Mouse (Mus musculus) hindbrain, embryonic 12.5 days (tissue): ENCODE measurements around the gene Wrap73. TPM values are rescaled to one million over a fixed set of nuclear protein-coding genes. Genes with fewer than 3 reads are reported as not detected.
A peak's percentile ranks its signal among the peaks of the same experiment; 100 is the strongest.

ENCODE experiments used
- ATAC-seq: fragments of 200-750 bp; cut with Nextera tagmentation; 2 replicates; pipeline ENCODE4 v1.8.0; 2017; ENCODE audit warnings: moderate TSS enrichment; ENCODE audit not compliant: low FRiP score
- H3K27ac ChIP-seq: fragments of 300-500 bp; sonication (generic); 2 replicates; pipeline ENCODE4 v1.5.1; 2016; ENCODE audit warnings: mild to moderate bottlenecking
- H3K27me3 ChIP-seq: fragments of 300-500 bp; sonication (generic); 2 replicates; pipeline ENCODE4 v1.6.1; 2016; ENCODE audit warnings: mild to moderate bottlenecking
- H3K36me3 ChIP-seq: fragments of 300-500 bp; sonication (generic); 2 replicates; pipeline ENCODE4 v1.6.1; 2016; ENCODE audit warnings: mild to moderate bottlenecking
- H3K4me1 ChIP-seq: fragments of 300-500 bp; sonication (generic); 2 replicates; pipeline ENCODE4 v1.6.1; 2016
- H3K4me2 ChIP-seq: fragments of 300-500 bp; sonication (generic); replicated peaks from 2 replicates; pipeline ENCODE4 v1.6.1; 2016; ENCODE audit warnings: mild to moderate bottlenecking
- H3K4me3 ChIP-seq: fragments of 300-500 bp; sonication (generic); 2 replicates; pipeline ENCODE4 v1.5.1; 2016; ENCODE audit warnings: mild to moderate bottlenecking
- H3K9ac ChIP-seq: fragments of 300-500 bp; sonication (generic); 2 replicates; pipeline ENCODE4 v1.6.1; 2016; ENCODE audit warnings: mild to moderate bottlenecking, moderate library complexity
- H3K9me3 ChIP-seq: fragments of 300-500 bp; sonication (generic); replicated peaks from 2 replicates; pipeline ENCODE4 v1.6.1; 2016; ENCODE audit warnings: mild to moderate bottlenecking
- WGBS: fragments of 180-500 bp; shearing (Covaris S2); methylation state at CpG from one replicate; pipeline ENCODE4 v1.1.7; 2016; 5-methylcytosine and 5-hydroxymethylcytosine counted together
- polyA plus RNA-seq: library from polyadenylated mRNA; unstranded; fragments of >200 nt; fragmentation: Nextera tagmentation; extraction: Ambion mirVana; gene quantifications from 2 replicates; pipeline ENCODE4 v1.2.1, GENCODE M21; 2016

Wrap73 gene
- polyA plus RNA-seq, 1 experiment from 2014 or later, result 42.9 TPM

- WGBS, result under 1% methylated on average over 15 of the region's 15 CpGs
- no peak overlapping the region for H3K27ac ChIP-seq
- H3K36me3 ChIP-seq, result no peaks in the 10 kb centered on the region
- peak overlapping the region; percentile 63 for H3K4me3 ChIP-seq
- H3K4me1 ChIP-seq, result peaks cover 45% of the 10 kb centered on the region
- H3K4me2 ChIP-seq, result peak overlapping the region; percentile 98
- no peak overlapping the region for H3K9ac ChIP-seq
- peaks cover 53% of the 10 kb centered on the region for H3K27me3 ChIP-seq
- no peaks in the 10 kb centered on the region for H3K9me3 ChIP-seq
- ATAC-seq, result peak; percentile 17; the same call in 1 of the 2 replicates
These were observed 27.8 kb downstream of the Wrap73 start for GRCm38 (mm10) chr4:154170021-154170420.

GRCm38 (mm10) chr4:154170506-154171150 lies 28.5 kb downstream of the Wrap73 start, which contains the start of gene Megf6:
Megf6 (plus strand) TSS chr4:154170730.
- peak within 1 kb of the TSS; percentile 63 for H3K9ac ChIP-seq
- H3K4me2 ChIP-seq, result peak within 1 kb of the TSS; percentile 98
- peaks cover 45% of the 10 kb centered on the region for H3K4me1 ChIP-seq
- peak within 1 kb of the TSS; percentile 63 for H3K4me3 ChIP-seq
- ATAC-seq, result peak; percentile 61
- no peaks in the 10 kb centered on the region for H3K36me3 ChIP-seq
- H3K27me3 ChIP-seq, result peaks cover 53% of the 10 kb centered on the region
- H3K27ac ChIP-seq, result peak within 1 kb of the TSS; percentile 32; the same call in 1 of the 2 replicates
- no peaks in the 10 kb centered on the region for H3K9me3 ChIP-seq
- WGBS, result under 1% methylated on average over 54 of the region's 61 CpGs

DNA sequence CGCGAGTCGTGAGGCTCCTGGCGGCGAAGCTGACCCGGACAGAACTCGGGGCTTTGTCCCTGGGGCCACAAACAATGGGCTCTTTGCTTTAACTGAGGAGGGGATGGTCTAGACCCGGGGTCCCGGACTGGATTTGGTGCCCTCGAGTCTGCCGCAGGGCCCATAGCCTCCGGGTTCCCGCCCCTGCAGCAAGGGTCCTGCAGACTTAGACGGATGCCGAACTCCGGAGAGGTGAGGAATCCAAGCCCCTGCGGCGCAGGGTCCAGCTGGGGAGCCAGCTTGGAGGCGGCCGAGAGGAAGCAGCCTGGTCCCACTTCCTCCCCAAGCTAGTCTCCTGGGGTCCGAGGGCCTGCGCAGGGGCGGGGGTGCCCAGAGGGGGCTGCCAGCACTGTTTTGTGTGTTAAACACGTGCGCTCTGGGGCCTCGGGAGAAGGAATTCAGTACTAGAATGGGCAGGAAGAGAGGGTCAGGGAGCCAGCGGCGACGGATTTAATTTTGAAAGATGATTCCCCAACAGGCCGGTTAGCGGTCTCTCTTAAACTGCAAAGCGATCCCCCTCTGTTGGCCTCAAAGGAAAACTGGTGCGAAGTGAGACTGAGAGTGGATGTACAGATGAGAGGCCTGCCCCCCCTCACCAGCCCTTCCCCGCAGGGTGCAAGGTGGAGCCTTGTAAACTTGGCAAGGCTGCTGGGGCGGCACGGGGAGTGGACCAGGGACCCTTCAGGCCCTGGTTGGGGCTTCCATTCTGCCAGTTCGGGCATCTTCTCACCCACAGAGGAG lies 29.2 kb downstream of the Wrap73 start:
- under 1% methylated on average over 37 of the region's 37 CpGs for WGBS
- peaks cover 45% of the 10 kb centered on the region for H3K4me1 ChIP-seq
- ATAC-seq, result peak; percentile 42
- peak overlapping the region; percentile 98 for H3K4me2 ChIP-seq
- no peaks in the 10 kb centered on the region for H3K9me3 ChIP-seq
- peak overlapping the region; percentile 32; the same call in 1 of the 2 replicates for H3K27ac ChIP-seq
- H3K4me3 ChIP-seq, result peak overlapping the region; percentile 63
- peak overlapping the region; percentile 63 for H3K9ac ChIP-seq
- H3K27me3 ChIP-seq, result peaks cover 53% of the 10 kb centered on the region
- no peaks in the 10 kb centered on the region for H3K36me3 ChIP-seq

DNA sequence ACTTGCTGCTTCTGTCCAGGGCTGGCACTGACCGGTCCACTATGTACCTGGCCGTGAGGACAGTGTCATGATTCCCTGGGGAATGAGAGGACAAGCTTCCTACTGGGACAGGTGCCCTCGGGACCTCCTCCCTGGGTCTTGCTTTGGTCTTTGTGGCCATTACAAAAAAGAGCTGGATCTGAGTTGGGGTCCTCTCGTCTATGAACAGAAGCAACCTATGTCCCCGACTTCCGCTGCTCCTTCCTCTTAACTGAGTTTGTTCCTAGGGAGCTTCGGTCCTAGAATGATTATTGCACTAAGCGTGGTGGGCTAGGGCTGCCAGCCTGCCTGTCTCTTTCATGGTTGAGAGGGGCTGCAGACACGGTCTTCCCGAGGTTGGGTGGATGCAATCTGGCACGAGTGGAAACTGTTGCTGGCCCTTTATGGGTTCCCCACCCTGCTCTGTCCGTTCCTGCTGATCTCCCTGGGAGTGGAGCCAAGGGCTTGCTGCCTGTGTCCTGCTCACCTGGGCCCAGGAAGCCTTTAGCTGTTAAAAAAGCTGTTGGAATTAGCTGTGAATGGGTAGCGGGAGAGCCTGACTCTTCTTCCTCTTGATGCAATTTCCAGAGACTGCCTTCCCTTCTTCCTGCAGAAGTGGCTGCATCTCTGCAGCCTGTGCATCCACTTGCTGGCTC lies 29.9 kb downstream of the Wrap73 start:
- no peak for ATAC-seq
- Histone ChIP-seq H3K4me1 (peaks cover 45% of the 10 kb centered on the region), H3K9me3 (no peaks in the 10 kb centered on the region), H3K9ac (peak overlapping the region; percentile 63), H3K27ac (no peak overlapping the region), H3K36me3 (no peaks in the 10 kb centered on the region), H3K27me3 (peaks cover 53% of the 10 kb centered on the region), H3K4me2 (peak overlapping the region; percentile 98), H3K4me3 (peak overlapping the region; percentile 63)
- 38% methylated on average over 13 of the region's 13 CpGs for WGBS

- Histone ChIP-seq H3K4me1 (peaks cover 21% of the 10 kb centered on the region), H3K4me3 (no peak overlapping the region), H3K4me2 (no peak overlapping the region), H3K9me3 (no peaks in the 10 kb centered on the region), H3K27me3 (peaks cover 15% of the 10 kb centered on the region; the same call in 1 of the 2 replicates), H3K9ac (no peak overlapping the region), H3K27ac (no peak overlapping the region), H3K36me3 (peaks cover 4% of the 10 kb centered on the region; the same call in 1 of the 2 replicates)
- WGBS, result 62% methylated on average over 8 of the region's 8 CpGs
- no peak for ATAC-seq
These were observed 35.1 kb downstream of the Wrap73 start for GRCm38 (mm10) chr4:154177257-154177656.

GRCm38 (mm10) chr4:154181001-154181400 lies 38.8 kb downstream of the Wrap73 start:
- no peaks in the 10 kb centered on the region for H3K4me1 ChIP-seq
- H3K4me3 ChIP-seq, result no peak overlapping the region
- no peak overlapping the region for H3K27ac ChIP-seq
- H3K4me2 ChIP-seq, result no peak overlapping the region
- H3K9me3 ChIP-seq, result no peaks in the 10 kb centered on the region
- WGBS, result 93% methylated on average over 7 of the region's 7 CpGs
- no peak overlapping the region for H3K9ac ChIP-seq
- H3K27me3 ChIP-seq, result no peaks in the 10 kb centered on the region
- peaks cover 12% of the 10 kb centered on the region for H3K36me3 ChIP-seq
- ATAC-seq, result no peak

DNA sequence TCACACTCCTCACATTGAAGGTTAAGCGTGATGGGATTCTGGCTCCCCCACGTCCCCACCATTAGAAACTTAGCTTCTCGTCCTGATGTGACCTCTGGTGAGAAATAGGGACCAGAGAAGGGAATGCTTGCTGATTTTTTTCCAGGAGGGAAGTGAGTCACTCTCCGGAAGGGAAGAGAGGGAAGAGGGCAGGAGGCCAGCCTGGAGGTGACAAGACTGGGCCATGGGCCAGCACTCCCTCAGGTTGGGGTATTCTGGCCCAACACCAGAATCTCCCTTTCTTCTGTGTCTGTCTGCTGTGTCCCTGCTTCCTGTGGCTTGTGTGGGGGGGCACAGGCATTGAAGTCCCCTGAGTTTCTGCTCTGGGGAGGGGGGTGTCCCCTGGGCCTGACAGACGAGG lies 41.4 kb downstream of the Wrap73 start:
- ATAC-seq, result no peak
- no peaks in the 10 kb centered on the region for H3K27me3 ChIP-seq
- no peaks in the 10 kb centered on the region for H3K9me3 ChIP-seq
- no peak overlapping the region for H3K4me2 ChIP-seq
- H3K4me3 ChIP-seq, result no peak overlapping the region
- no peak overlapping the region for H3K27ac ChIP-seq
- 74% methylated on average over 5 of the region's 5 CpGs for WGBS
- H3K9ac ChIP-seq, result no peak overlapping the region
- no peaks in the 10 kb centered on the region for H3K4me1 ChIP-seq
- H3K36me3 ChIP-seq, result peaks cover 12% of the 10 kb centered on the region; the same call in 1 of the 2 replicates

- H3K27me3 ChIP-seq, result no peaks in the 10 kb centered on the region
- H3K4me1 ChIP-seq, result peaks cover 4% of the 10 kb centered on the region; the same call in 1 of the 2 replicates
- ATAC-seq, result no peak
- no peak overlapping the region for H3K27ac ChIP-seq
- H3K9ac ChIP-seq, result no peak overlapping the region
- H3K9me3 ChIP-seq, result no peaks in the 10 kb centered on the region
- H3K36me3 ChIP-seq, result peaks cover 11% of the 10 kb centered on the region; the same call in 1 of the 2 replicates
- no peak overlapping the region for H3K4me2 ChIP-seq
- no peak overlapping the region for H3K4me3 ChIP-seq
- 77% methylated on average over 5 of the region's 5 CpGs for WGBS
These were observed 42.8 kb downstream of the Wrap73 start for GRCm38 (mm10) chr4:154185001-154185400.

DNA sequence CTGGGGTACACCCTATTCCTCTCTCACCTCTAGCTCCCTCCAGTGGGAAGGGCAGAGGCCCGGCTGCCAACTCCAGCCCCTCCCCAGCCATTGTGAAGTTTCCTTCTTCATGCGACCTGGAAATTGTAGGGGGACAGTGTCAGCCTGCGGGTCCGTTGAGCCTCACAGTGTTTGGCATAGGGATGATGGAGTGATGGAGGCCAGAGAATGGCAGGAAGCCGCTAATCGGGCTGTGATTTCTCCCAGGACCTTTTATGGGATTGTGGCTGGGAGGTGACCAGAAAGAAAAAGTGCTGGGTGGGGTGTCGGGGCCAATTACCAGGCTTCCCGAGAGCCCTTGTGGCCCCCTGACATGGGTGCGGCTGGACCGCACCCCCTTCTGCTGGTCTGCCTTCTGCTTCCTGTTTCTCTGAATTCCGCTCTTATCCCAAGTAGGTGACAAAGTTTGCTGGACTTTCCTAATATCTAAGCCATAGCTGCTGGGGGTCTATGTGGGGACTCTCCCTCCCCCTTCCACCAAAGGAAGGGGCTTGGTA lies 43.9 kb downstream of the Wrap73 start:
- H3K4me3 ChIP-seq, result no peak overlapping the region
- no peak for ATAC-seq
- H3K27ac ChIP-seq, result no peak overlapping the region
- no peaks in the 10 kb centered on the region for H3K27me3 ChIP-seq
- no peak overlapping the region for H3K9ac ChIP-seq
- 86% methylated on average over 11 of the region's 11 CpGs for WGBS
- peaks cover 12% of the 10 kb centered on the region; the same call in 1 of the 2 replicates for H3K36me3 ChIP-seq
- H3K4me1 ChIP-seq, result peaks cover 4% of the 10 kb centered on the region; the same call in 1 of the 2 replicates
- H3K9me3 ChIP-seq, result no peaks in the 10 kb centered on the region
- no peak overlapping the region for H3K4me2 ChIP-seq

DNA sequence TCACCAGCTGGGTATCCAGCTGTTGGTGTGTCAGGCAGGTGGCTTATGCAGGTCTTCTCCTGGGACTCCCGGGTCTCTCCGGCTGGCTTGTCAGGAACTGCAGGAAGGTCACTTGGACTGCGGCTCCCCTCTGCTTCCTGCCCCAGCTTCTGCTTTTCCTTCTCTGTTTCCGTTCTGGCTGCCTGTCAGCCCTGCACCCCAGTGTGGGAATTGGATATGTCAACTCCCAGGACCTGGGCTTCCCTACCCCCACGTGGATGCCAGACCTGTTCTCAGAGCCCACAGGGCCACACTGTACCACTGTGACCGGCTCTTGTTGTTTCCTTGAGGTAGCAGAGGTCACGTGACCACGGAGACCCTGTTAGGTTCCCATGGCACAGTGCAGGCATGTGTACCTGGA lies 46.8 kb downstream of the Wrap73 start:
- Histone ChIP-seq H3K27me3 (no peaks in the 10 kb centered on the region), H3K36me3 (0 out of 2 replicates have a peak, but pooled peaks cover 4% of the 10 kb centered on the region), H3K4me2 (no peak overlapping the region), H3K9me3 (0 out of 2 replicates have a peak, but pooled peaks cover under 1% of the 10 kb centered on the region), H3K27ac (no peak overlapping the region), H3K9ac (no peak overlapping the region), H3K4me1 (peaks cover 4% of the 10 kb centered on the region; the same call in 1 of the 2 replicates), H3K4me3 (no peak overlapping the region)
- no peak for ATAC-seq
- 75% methylated on average over 8 of the region's 8 CpGs for WGBS

- H3K9me3 ChIP-seq, result 0 out of 2 replicates have a peak, but pooled peaks cover 5% of the 10 kb centered on the region
- H3K4me1 ChIP-seq, result peaks cover 35% of the 10 kb centered on the region
- H3K36me3 ChIP-seq, result no peaks in the 10 kb centered on the region
- H3K4me3 ChIP-seq, result no peak overlapping the region
- H3K9ac ChIP-seq, result no peak overlapping the region
- no peak overlapping the region for H3K4me2 ChIP-seq
- ATAC-seq, result peak; percentile 31; the same call in 1 of the 2 replicates
- 35% methylated on average over 6 of the region's 6 CpGs for WGBS
- no peaks in the 10 kb centered on the region for H3K27me3 ChIP-seq
- H3K27ac ChIP-seq, result peak overlapping the region; percentile 76
These were observed 55.8 kb downstream of the Wrap73 start for GRCm38 (mm10) chr4:154197961-154198360.
